ENCODE assay signal across 19 mouse cellular contexts in the genomic region with DNA sequence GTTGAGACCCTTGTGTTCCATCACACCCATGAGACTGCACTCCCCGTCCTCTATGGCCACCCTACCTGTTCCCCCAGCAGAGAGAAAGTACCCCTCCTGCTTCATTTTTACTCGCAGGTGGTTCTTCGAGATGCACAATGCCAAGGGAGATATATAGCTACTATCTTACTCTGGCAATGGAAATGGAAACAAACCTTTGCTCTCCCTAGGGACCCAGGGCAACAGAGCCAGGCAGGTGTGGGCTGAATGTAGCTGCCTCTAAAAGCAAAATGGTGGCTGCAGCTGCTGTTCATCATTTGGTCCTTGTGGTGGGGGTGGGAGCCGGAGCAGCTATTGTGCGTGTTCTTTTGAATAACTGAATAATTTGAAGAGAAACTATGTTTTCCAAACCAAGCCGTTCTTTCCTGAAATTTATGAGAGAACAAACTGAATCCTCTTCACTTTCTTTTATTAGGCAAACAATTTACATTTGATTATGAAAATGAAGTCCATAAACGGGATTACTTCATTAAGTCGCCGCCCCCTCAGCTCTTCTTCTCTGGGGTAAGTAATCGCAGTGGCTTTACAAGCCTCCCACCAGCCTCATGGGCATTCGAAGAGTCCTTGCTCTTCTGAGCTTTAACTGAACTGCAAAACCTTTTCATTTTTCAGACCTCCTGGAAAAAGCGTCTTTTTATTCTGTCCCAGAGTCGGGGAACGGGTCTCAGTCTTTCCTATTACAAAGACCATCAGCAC. TPM values are rescaled to one million over a fixed set of nuclear protein-coding genes. Genes with fewer than 3 reads are reported as not detected.
"Had no signal": no experiment of that assay in that cellular context is flagged by ENCODE, and none has a peak within 500 bp of the region (broad histone marks: within the 10 kb centered on the region; RNA-seq: fewer than 3 reads in every experiment).

No protein-coding gene starts in this region.

- H3K27ac ChIP-seq: kidney, postnatal 0 days; liver, embryonic 13.5 days; midbrain, embryonic 15.5 days; stomach, postnatal 0 days had no signal

- DNase-seq: kidney, adult 2 months; kidney, postnatal 25 days; liver, embryonic 13.5 days; lung, adult 2 months; lung, postnatal 14 days; lung, postnatal 4 days; thymus, adult 2 months; thymus, postnatal 14 days; thymus, postnatal 4 days had no signal

- ATAC-seq: intestine, postnatal 0 days; midbrain, embryonic 15.5 days had no signal

- H3K4me3 ChIP-seq: liver, embryonic 13.5 days; midbrain, embryonic 15.5 days; myocyte had no signal

RNA-seq across cellular contexts. Expression of a gene that starts 9.0 kb away (rescaled TPM):
- total RNA-seq: liver, adult 2 months; megakaryocyte progenitor cell, adult 5-6 weeks; monocyte, adult 5-6 weeks had no signal
- polyA plus RNA-seq: limb, embryonic 11.5 days; liver, embryonic 13.5 days; liver, embryonic 16.5 days had no signal
